Mouse (Mus musculus): ENCODE measurements around the gene 1700037H04Rik.
"Not testable (repeated sequence)": the region's sequence is repeated elsewhere in the genome, so short reads cannot be mapped to it uniquely, and the experiment has no call there.

The 1700037H04Rik gene

DNA sequence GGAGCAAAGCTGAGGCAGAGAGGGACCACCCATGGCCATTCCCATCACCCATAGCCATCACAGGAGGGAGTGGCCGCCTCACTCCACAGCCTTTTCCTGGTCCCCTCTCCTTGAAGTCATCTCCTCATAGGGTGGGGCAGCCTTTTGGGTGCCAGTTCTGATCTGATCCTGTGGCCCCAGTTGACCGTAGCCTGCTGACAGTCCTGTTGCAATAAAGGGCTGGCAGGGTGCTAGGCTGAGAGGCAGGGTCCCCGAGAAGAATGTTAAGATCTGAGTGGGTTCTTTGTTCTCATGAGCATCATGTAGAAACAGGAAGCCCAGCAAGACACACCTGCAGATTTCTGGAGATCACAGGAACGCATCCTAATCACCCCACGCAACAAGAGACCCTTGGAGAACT lies 31.7 kb downstream of the 1700037H04Rik start:
- in situ Hi-C loops (cut with MboI, MseI), result no loop called here

DNA sequence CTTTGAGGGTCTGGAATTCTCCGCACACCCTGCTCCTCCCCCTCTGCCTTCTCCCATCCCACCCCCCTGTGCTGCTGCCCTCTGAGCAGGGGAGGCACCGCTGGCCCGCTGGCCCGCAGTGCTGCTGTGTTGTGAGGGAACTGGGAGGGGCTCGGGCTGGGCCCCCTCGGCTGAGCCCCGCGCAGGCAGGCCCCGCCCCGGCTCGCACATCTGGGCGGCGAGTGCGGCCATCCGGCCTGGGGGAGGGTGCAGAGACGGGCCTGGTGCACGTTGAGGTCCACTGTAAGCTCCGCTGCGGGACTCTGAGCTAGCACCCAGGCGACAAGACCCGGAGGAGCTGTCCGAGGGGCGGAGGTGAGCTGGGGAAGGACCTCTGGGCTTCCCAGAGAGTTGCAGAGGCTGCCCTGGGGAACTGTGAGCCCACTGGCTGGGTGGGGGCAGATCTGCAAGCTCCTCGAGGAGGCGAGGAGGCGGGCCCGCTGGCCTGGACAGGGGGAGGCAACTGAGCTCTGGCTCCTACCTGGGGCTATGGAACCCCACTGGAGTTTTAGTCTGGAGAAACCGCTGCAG lies 32.6 kb downstream of the 1700037H04Rik start, which contains the start of gene Hspa12b:
Gene Hspa12b (plus strand): TSS at position 120 of the 570 bp plus-strand sequence.
- in situ Hi-C loops (cut with MboI, MseI), result no loop called here

DNA sequence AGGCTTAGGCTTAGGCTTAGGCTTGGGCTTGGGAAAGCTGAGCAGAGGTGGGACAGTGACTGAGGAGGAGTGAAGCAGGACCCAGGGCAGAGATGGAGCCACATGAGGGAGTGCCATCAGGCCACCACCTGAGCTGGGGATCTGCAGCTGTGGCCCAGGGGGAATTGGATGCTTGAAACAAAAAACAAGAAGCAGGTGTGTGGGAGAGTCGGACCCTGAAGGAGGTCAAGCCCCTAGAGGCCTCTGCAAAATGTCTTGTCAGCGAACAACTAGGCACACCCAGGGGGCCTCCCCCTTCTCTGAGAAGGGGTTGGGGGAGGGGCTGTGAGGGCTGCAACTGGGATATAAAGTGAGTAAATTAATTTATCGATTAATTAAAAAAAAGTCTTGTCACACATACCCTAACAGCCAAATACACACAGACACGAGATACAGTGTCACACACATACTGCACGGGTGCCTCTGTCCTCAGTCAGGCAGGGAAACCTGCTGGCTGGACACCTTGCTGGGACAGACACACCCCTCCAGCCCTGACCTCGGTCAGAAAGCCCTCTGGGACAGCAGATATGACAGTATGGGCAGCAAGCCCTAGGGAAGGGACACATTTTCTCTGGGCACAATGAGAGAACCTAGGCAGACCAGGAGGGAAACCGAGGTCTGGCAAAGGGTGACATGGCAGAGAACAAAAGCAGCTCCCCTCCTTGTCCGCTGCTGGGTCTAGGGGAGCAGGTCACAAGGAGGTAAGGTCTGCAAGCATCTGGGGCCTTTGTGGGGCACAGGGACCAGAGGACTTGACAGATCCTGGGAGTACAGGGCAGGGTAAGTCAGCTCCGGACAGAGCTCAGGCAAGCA lies 33.7 kb downstream of the 1700037H04Rik start:
- in situ Hi-C loops (cut with MboI, MseI), result no loop called here

DNA sequence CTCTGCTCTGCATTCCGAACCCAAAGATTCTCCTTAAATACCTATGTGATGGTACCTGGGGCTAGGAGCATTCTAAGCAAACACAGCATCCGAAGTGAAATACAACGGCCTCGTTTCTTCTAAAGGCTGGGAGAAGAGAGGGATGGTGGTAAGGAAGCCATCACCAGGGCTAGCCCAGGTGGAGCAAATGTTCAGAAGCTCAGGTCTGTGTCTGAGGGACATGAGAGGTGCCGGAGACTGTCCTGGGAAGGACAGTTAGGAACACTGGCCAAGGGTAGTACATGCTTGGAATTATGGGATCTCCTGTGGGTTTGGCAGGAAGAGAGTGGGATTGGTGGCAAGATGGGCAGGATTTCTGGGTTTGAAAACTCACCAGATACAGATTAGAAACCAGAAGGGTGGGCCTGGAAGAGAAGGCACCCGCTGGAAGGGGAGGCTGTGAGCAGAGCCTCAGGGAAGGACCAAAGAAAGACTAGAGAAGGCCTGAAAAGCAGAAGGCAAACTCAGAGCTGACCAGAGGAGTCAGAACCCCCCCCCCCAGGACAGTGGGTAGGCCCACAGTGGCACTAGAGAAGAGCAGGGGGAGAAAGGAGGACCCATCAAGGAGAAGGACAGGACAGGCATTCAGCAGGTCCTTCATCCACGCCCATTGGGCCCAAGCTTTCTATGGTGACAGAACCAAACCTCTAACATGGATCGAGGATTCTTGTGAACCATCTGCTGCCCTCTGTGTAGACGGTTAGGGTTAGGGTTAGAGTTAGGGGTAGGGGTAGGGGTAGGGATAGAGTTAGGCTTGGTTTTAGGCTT lies 34.5 kb downstream of the 1700037H04Rik start:
- in situ Hi-C loops (cut with MboI, MseI), result no loop called here

DNA sequence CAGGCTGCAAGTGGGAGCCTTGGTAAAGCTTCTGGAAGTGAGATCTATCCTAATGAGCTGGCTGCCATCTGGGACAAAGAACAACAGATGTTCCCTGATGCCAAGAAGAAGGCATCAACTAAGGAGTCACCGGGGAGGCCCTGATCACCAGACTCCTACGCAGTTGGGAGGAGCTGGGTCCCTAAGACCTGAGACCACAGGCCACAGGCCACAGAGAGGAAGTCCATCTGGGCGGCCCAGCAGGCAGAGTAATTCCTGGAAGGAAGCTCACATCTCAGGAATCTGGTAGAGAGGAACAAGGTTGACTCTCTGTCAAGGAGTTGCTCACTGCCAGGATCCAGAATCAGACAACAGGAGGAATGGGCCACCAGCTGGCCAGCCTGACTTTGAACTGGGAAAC lies 35.7 kb downstream of the 1700037H04Rik start:
- in situ Hi-C loops (cut with MboI, MseI), result no loop called here

DNA sequence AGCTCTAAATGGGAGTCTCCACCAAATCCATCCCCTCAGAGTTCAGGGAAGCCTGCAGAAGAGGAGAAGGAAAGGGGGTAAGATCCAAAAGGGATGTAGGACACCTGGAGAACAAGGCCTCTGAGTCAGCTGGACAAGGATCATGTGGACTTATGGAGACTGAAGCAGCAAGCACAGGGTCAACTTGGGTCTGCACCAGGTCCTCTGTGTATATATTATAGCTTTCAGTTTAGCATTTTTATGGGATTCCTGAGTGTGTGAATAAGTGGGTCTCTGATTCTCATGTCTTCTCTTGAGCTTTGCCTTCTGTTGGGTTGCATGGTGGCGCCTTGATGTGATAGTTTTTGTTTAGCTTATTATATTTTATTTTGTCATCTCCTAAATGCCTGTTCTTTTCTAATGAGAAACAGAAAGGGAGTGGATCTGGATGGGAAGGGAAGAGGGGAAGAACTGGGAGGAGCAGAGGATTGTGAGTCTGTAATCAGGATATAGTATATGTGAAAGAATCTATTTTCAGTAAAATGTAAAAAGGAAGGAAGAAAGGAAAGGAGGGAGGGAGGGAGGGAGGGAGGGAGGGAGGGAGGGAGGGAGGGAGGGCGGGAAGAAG lies 40.8 kb downstream of the 1700037H04Rik start:
- in situ Hi-C loops (cut with MboI, MseI), result no loop called here

DNA sequence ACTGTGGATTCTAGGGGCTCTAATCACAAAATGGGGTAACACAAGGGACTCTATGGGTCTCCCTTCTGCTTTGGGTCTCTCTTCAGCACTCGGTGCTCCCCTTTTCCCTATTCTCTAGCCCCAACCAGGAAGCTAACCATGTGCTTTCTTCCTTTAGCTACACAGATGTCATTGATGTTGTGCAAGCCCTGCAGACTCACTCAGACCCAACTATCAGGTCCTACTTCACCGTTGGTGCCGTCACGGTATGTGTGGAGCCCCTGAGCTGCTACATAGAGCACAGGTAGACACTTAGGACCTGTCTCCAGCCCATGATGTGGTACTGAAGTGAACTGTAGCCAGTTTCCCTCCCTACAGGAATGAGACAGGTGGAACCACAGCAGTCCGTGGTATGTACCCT lies 53.9 kb downstream of the 1700037H04Rik start:
- in situ Hi-C loops (cut with MboI, MseI), result no loop called here

DNA sequence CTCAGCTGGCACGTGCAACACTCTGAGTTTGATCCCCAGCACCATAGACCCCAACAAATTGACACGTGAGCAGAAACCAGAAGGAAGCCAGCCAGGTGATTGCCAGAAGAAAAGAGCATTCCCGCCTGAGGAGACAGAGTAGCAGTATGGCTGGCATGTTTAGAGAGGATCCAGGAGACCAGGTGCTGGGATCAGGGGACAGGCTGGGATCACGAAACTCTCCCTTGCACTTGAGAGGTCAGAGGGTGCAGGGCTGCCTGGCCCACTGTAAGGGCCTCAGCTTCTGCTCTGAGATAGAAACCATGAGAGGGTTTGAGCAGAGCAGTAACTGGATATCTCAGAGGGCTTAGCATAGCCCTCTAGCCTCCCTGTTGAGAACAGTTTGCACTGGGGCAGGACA lies 54.8 kb downstream of the 1700037H04Rik start:
- in situ Hi-C loops (cut with MboI, MseI), result not testable (repeated sequence)

DNA sequence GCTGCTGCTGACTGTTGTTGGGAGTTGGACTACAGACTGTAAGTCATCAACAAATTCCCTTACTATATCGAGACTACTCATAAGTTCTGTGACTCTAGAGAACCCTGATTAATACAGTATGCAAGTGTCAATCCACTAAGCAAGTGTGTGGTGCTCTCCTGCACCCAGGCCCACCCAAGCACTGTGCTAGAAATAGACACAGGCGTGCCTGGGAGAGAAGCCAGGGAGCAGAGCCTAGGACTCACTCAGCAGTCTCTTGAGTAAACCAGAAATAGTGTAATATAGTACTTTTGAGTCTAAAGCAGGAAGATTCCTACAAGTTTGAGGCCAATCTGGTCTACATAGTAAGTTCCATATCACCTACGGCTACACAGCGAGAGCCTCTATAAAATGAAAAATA lies 55.9 kb downstream of the 1700037H04Rik start:
- in situ Hi-C loops (cut with MboI, MseI), result no loop called here

DNA sequence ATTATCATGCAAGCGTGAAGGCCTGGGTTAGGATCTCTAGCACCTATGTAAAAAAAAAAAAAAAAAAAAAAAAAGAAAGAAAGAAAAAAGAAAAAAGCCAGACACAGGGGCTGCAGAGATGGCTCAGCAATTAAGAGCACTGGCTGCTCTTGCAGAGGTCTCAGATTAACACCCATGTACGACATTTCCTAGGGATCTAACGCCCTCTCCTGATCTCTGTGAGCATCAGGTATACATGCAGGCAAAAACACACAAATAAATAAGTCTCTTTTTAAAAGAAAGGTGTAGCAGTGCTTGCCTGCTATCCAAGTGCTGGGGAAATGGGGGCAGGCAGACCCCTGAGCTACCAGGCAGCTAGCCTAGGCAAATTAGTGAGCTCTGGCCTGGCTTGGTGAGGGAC lies 58.4 kb downstream of the 1700037H04Rik start:
- in situ Hi-C loops (cut with MboI, MseI), result no loop called here

DNA sequence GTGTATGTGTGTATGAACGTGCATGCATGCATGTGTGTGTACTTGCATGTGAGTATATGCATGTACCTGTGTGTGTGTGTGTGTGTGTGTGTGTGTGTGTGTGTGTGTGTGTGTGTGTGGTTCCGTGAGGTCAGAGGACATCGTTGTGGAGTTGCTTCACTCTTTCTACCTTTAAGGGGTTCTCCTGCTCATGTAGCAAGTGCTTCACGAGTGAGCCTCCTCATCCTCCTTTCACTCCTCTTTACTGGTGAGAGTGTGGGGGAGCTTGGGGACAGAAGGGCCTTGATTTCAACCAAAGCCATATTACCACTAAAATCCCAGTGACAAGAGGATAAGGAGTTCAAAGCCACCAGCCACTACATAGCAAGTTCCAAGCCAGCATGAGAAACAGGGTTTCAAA lies 62.8 kb downstream of the 1700037H04Rik start:
- in situ Hi-C loops (cut with MboI, MseI), result loop anchor here (5.0 kb wide), 1 partner anchor 155 kb away; no protein-coding TSS in a partner anchor

All from T-helper 2 cell (primary cell).